Mouse (Mus musculus) stomach, postnatal 0 days (tissue): Measurements from ENCODE around the gene 1600014C10Rik. TPM values are rescaled to one million over a fixed set of nuclear protein-coding genes. Genes with fewer than 3 reads are reported as not detected.

ENCODE experiments used
- ATAC-seq: fragments of 200-750 bp; cut with Nextera tagmentation; 2 replicates; pipeline ENCODE4 v1.8.0; 2017; ENCODE audit not compliant: low FRiP score, low TSS enrichment
- DNase-seq: peaks from one replicate; pipeline ENCODE4 v3.0.0-alpha.2; 2016; ENCODE audit warnings: low spot score
- H3K27ac ChIP-seq: fragments of 300-500 bp; sonication (generic); replicated peaks from 2 replicates; pipeline ENCODE4 v1.5.1; 2014; ENCODE audit warnings: mild to moderate bottlenecking, control low read depth
- H3K27me3 ChIP-seq: fragments of 300-500 bp; sonication (generic); 2 replicates; pipeline ENCODE4 v1.6.1; 2014; ENCODE audit warnings: low read length; ENCODE audit not compliant: control insufficient read depth, insufficient read depth
- H3K36me3 ChIP-seq: fragments of 300-500 bp; sonication (generic); 2 replicates; pipeline ENCODE4 v1.6.1; 2014; ENCODE audit warnings: low read length, mixed read lengths; ENCODE audit not compliant: control insufficient read depth, insufficient read depth
- H3K4me1 ChIP-seq: fragments of 300-500 bp; sonication (generic); replicated peaks from 2 replicates; pipeline ENCODE4 v1.6.1; 2014; ENCODE audit warnings: antibody characterized with exemption; ENCODE audit not compliant: control insufficient read depth, insufficient read depth
- H3K4me2 ChIP-seq: fragments of 300-500 bp; sonication (generic); replicated peaks from 2 replicates; pipeline ENCODE4 v1.6.1; 2014; ENCODE audit warnings: low read depth, mild to moderate bottlenecking, control low read depth, moderate library complexity
- H3K4me3 ChIP-seq: fragments of 300-500 bp; sonication (generic); 2 replicates; pipeline ENCODE4 v1.5.1; 2014; ENCODE audit warnings: low read depth, low read length, control low read depth
- H3K9ac ChIP-seq: fragments of 300-500 bp; sonication (generic); 2 replicates; pipeline ENCODE4 v1.6.1; 2014; ENCODE audit warnings: mild to moderate bottlenecking, low read length, control low read depth, mixed read lengths
- H3K9me3 ChIP-seq: fragments of 300-500 bp; sonication (generic); 2 replicates; pipeline ENCODE4 v1.6.1; 2016; ENCODE audit warnings: low read length; ENCODE audit not compliant: control insufficient read depth
- CTCF ChIP-seq: IDR thresholded peaks from 2 replicates; pipeline ENCODE4 v1.5.1; 2016; ENCODE audit warnings: antibody characterized with exemption, low read depth, mild to moderate bottlenecking, moderate library complexity
- EP300 ChIP-seq: optimal IDR thresholded peaks from 2 replicates; pipeline ENCODE3; 2016; ENCODE audit warnings: antibody characterized with exemption
- WGBS: fragments of 180-500 bp; shearing (Covaris S2); extraction: QIAGEN DNeasy Blood & Tissue Kit; methylation state at CpG from one replicate; pipeline ENCODE4 v1.1.7; 2014; 5-methylcytosine and 5-hydroxymethylcytosine counted together
- polyA plus RNA-seq: library from polyadenylated mRNA; unstranded; fragments of >200 nt; fragmentation: Nextera tagmentation; extraction: Ambion mirVana; gene quantifications from 2 replicates; pipeline ENCODE4 v1.2.1, GENCODE M21; 2015

1600014C10Rik gene
- polyA plus RNA-seq, 1 experiment from 2014 or later: 10.3 TPM

- H3K36me3 ChIP-seq: no peaks in the 10 kb centered on the region; the same call in 1 of the 2 replicates
- H3K9ac ChIP-seq: peak overlapping the region; percentile 38; the same call in 1 of the 2 replicates
- H3K9me3 ChIP-seq: no peaks in the 10 kb centered on the region
- H3K4me2 ChIP-seq: peak overlapping the region; percentile 47; the same call in 1 of the 2 replicates
- 66% methylated on average over 8 of the region's 8 CpGs for WGBS
- H3K27me3 ChIP-seq: no peaks in the 10 kb centered on the region
- no peak for ATAC-seq
- H3K27ac ChIP-seq: no peak overlapping the region
- no peak for DNase-seq
- H3K4me1 ChIP-seq: no peaks in the 10 kb centered on the region
- TF ChIP-seq CTCF (no peak), EP300 (no peak)
- H3K4me3 ChIP-seq: no peak overlapping the region
These were observed 17.0 kb downstream of the 1600014C10Rik start for GRCm38 (mm10) chr7:38199907-38200605.

- Histone ChIP-seq H3K4me3 (no peak overlapping the region), H3K9me3 (no peaks in the 10 kb centered on the region), H3K4me2 (peak overlapping the region; percentile 47), H3K27ac (no peak overlapping the region), H3K36me3 (no peaks in the 10 kb centered on the region; the same call in 1 of the 2 replicates), H3K4me1 (no peaks in the 10 kb centered on the region), H3K27me3 (no peaks in the 10 kb centered on the region), H3K9ac (peak overlapping the region; percentile 38; the same call in 1 of the 2 replicates)
- DNase-seq (peak; percentile 85), ATAC-seq (peak; percentile 89)
- 2% methylated on average over 28 of the region's 28 CpGs for WGBS
- TF ChIP-seq EP300: no peak
- peak; percentile 100 for TF ChIP-seq CTCF
These were observed 17.7 kb downstream of the 1600014C10Rik start for GRCm38 (mm10) chr7:38200606-38201289.

- ATAC-seq: no peak
- 36% methylated on average over 3 of the region's 3 CpGs for WGBS
These were observed 18.3 kb downstream of the 1600014C10Rik start for GRCm38 (mm10) chr7:38201290-38201658.

GRCm38 (mm10) chr7:38204314-38204713, 21.3 kb downstream of the 1600014C10Rik start:
- 89% methylated on average over 6 of the region's 6 CpGs for WGBS
- H3K27ac ChIP-seq: no peak overlapping the region
- ATAC-seq (no peak), DNase-seq (no peak)
- H3K4me1 ChIP-seq: no peaks in the 10 kb centered on the region
- H3K36me3 ChIP-seq: no peaks in the 10 kb centered on the region
- no peaks in the 10 kb centered on the region for H3K9me3 ChIP-seq
- H3K27me3 ChIP-seq: no peaks in the 10 kb centered on the region
- H3K9ac ChIP-seq: no peak overlapping the region
- no peak overlapping the region for H3K4me3 ChIP-seq
- TF ChIP-seq CTCF (peak; percentile 35), EP300 (no peak)
- H3K4me2 ChIP-seq: no peak overlapping the region

More at GRCm38 (mm10) chr7:38201290-38201658, 18.3 kb downstream of the 1600014C10Rik start:
- Histone ChIP-seq H3K27ac (no peak overlapping the region), H3K9ac (no peak overlapping the region), H3K27me3 (no peaks in the 10 kb centered on the region), H3K4me1 (no peaks in the 10 kb centered on the region), H3K4me2 (no peak overlapping the region), H3K36me3 (no peaks in the 10 kb centered on the region), H3K4me3 (no peak overlapping the region), H3K9me3 (no peaks in the 10 kb centered on the region)
- DNase-seq: no peak
- TF ChIP-seq CTCF: no peak
- no peak for TF ChIP-seq EP300

DNA sequence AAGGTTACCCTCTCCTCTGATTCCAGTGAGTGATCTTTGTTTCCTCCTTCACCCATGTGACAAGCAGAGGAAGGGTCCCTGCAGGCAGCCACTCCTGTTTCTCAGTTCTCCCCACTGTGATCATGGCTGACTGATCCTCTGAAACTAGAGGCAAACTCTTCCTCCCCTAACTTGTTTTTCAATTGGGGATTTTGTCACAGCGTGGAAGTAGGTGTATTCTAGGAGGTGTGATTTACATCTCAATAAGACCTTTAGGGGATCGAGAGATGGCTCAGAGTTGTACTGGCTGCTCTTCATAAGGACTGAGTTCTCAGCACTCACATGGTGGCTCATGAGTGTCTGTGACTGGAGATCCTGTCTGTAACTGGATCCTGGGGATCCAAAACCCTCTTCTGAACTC, 22.8 kb downstream of the 1600014C10Rik start:
- no peak overlapping the region for H3K4me2 ChIP-seq
- no peak overlapping the region for H3K27ac ChIP-seq
- no peak overlapping the region for H3K9ac ChIP-seq
- TF ChIP-seq CTCF (no peak), EP300 (no peak)
- H3K36me3 ChIP-seq: no peaks in the 10 kb centered on the region
- ATAC-seq: no peak
- H3K9me3 ChIP-seq: no peaks in the 10 kb centered on the region
- H3K4me3 ChIP-seq: no peak overlapping the region
- no peak for DNase-seq
- no peaks in the 10 kb centered on the region for H3K27me3 ChIP-seq
- H3K4me1 ChIP-seq: no peaks in the 10 kb centered on the region
- 48% methylated on average over 2 of the region's 2 CpGs for WGBS

GRCm38 (mm10) chr7:38206564-38206963, 23.5 kb downstream of the 1600014C10Rik start:
- ATAC-seq: no peak

More at GRCm38 (mm10) chr7:38206564-38206963, 23.5 kb downstream of the 1600014C10Rik start:
- Histone ChIP-seq H3K27ac (no peak overlapping the region), H3K4me1 (no peaks in the 10 kb centered on the region), H3K9me3 (no peaks in the 10 kb centered on the region), H3K27me3 (no peaks in the 10 kb centered on the region), H3K36me3 (no peaks in the 10 kb centered on the region), H3K4me3 (no peak overlapping the region), H3K9ac (no peak overlapping the region), H3K4me2 (no peak overlapping the region)
- WGBS: 67% methylated on average over 3 of the region's 3 CpGs
- TF ChIP-seq EP300 (no peak), CTCF (no peak)
- DNase-seq: no peak
